Mouse (Mus musculus): Measurements from ENCODE around the gene Ccdc151. TPM values are rescaled to one million over a fixed set of nuclear protein-coding genes. Genes with fewer than 3 reads are reported as not detected.

Gene Ccdc151
- polyA plus RNA-seq, 3 experiments from 2014 or later: not detected

- no peak for ATAC-seq
Measured at GRCm38 (mm10) chr9:21996178-21996867, 6.1 kb downstream of the Ccdc151 start.

- no peak for ATAC-seq
Measured at GRCm38 (mm10) chr9:21992227-21992626, 10.2 kb downstream of the Ccdc151 start.

DNA sequence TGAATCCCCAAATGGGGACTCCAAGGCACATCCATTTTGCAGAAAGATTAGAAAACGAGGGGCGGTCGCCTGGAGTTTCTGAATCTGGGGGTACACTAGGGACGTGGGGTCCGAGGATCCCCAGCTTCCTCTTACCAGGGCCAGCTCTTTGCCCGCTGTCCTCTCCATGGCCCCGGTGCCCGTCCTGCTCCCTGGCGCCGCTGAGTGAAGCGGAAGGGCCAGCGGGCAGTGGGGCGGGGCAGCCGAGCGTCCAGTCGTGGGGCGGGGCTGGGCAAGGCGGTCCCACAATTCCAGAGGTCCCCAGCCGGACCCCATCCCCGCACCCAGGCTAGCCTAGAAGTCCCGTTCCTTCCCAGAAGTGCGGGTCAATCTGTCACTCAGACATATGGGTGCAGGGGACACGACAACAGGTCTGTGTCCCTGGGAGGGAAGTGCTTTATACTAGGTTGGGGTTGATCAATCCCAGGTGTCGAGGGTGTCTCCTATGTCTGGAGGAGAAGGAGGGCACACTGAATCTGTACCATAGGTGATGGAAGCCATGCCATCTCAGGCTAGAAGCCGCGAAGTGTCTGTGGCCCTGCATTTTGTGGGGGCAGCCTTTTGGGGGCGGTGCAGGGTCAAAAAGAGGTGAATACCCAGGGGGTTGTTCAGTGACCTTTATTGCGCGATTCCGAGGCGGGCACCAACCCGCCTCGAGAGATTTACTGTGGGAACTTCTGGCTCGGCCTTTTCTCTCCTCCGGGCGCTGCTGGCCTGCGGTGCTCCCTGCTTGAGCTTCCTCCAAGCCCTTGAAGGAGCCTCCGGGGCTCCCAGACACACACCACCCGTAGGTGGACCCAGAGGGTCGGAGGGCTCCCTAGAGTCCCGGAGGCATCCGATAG lies 13.0 kb downstream of the Ccdc151 start, which contains the start of gene Rgl3:
Gene Rgl3 (minus strand): TSS at position 217 of the 881 bp plus-strand sequence.
- ATAC-seq: no peak

DNA sequence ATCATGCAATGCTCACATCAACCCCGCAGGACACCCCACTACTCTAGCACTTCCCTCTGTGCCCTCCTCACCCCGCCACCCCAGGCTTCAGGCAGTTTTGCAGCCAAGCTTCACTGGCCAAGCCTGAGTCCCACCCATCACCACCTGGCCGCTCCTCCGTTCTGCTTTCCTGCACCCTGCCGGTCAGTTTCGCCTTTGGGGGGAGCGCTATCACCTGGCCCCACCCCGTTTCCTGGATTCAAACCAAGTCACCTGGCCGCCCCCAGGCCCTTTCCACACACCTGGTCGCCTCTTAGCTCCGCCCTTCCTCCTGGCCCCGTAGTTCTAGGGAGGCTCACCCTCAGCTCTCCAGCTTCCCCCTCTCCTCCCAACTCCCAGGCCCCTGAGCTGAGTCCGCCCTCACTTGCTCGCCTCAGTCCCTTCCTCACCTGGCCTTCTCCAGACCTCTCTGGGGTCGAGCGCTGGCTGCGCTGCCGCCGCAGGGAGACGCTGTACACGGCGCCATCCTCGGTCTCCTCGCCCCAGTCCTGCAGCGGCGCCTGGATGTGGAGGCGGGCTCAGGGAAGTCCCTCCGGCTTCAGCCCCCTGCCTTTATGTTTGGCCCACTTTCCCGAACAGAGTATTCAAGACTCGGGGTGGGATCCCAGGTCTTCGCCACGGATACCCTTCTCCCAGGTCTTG lies 13.9 kb downstream of the Ccdc151 start:
- no peak for ATAC-seq

GRCm38 (mm10) chr9:21987592-21988342 lies 14.7 kb downstream of the Ccdc151 start:
- no peak for ATAC-seq

DNA sequence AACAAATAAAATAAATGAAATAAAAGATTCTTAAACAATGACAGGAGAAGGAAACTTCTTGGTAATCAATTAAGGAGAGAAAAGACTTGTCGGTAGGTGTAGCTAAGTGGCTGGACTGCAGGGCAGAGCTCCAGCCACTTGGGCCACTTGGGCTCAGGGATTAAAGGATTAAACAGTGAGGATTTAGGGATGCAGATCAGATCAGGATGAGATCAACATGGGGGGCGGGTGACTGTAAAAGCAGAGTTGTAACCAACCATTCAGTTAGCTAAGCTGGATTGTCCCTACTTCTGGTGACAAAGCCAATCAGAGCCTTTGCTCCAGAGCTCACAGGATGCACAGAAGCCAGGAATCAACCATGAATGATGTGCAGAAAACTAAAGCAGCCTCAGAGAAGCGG lies 18.5 kb downstream of the Ccdc151 start:
- ATAC-seq: no peak

GRCm38 (mm10) chr9:21978398-21979128 lies 23.9 kb downstream of the Ccdc151 start:
- ATAC-seq: no peak

- no peak for ATAC-seq
Measured at GRCm38 (mm10) chr9:21977972-21978371, 24.5 kb downstream of the Ccdc151 start.

GRCm38 (mm10) chr9:21977331-21977730 lies 25.1 kb downstream of the Ccdc151 start:
- ATAC-seq: no peak

- ATAC-seq: no peak
Measured at GRCm38 (mm10) chr9:21976626-21977175, 25.7 kb downstream of the Ccdc151 start.

DNA sequence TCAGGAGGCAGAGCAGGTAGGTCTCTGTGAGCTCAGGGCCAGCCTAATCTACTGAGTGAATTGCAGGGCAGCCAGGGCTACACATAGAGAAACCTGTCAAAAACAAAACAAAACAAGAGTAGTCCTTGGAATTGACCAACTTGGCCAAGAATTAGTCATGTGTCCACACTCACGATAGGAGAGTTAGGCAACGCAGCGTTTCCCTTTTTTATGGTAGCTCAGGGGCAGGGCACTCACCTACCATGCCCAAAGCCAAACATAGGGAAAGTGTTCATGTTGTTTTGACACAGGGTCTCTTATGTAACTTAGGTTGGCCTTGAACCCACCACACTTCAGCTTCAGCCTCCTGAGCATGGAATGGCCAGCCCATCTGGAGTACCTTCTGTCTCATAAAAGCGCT lies 33.1 kb downstream of the Ccdc151 start:
- no peak for ATAC-seq

- ATAC-seq: no peak
Measured at GRCm38 (mm10) chr9:21968883-21969282, 33.6 kb downstream of the Ccdc151 start.

- no peak for ATAC-seq
Measured at GRCm38 (mm10) chr9:21963417-21963816, 39.0 kb downstream of the Ccdc151 start, which contains the start of gene Epor. Epor (minus strand) TSS chr9:21963506.

- ATAC-seq: peak; percentile 87
Measured at GRCm38 (mm10) chr9:21962416-21963059, 39.9 kb downstream of the Ccdc151 start.

- ATAC-seq: no peak
Measured at GRCm38 (mm10) chr9:21962010-21962409, 40.4 kb downstream of the Ccdc151 start.

GRCm38 (mm10) chr9:21961366-21961980 lies 41.0 kb downstream of the Ccdc151 start:
- ATAC-seq: peak; percentile 13

- ATAC-seq: no peak
Measured at GRCm38 (mm10) chr9:21960558-21961208, 41.8 kb downstream of the Ccdc151 start.

DNA sequence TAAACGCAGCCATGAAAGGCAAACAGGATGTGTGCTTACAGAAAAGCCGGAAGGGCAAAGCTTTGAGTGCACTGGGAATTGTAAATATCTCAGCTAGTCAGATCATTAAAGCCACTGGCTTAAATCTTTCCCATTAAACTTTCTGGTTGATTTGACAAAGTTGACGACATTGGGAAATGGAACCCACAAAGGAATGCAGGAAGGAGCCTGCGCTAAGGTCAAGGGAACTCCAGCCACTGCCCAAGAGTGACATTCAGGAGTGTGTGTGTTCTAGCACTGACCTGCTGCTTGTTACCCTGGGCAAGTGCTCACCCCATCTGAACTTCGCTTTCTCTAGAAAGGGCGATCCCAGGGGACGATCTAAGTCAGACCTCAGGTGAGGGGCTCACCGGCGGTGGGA lies 42.3 kb downstream of the Ccdc151 start:
- ATAC-seq: no peak

GRCm38 (mm10) chr9:21959244-21959643 lies 43.2 kb downstream of the Ccdc151 start:
- ATAC-seq: no peak

- no peak for ATAC-seq
Measured at GRCm38 (mm10) chr9:21958372-21958771, 44.1 kb downstream of the Ccdc151 start.
